Mouse (Mus musculus) spleen, adult 12 weeks (tissue): Measurements from ENCODE around the gene Kifc3.
"Not testable (repeated sequence)": the region's sequence is repeated elsewhere in the genome, so short reads cannot be mapped to it uniquely, and the experiment has no call there.

Experiments used
- DNase-seq: peaks from one replicate; pipeline ENCODE4 v3.0.0; 2022; ENCODE audit warnings: low spot score

Gene Kifc3

DNA sequence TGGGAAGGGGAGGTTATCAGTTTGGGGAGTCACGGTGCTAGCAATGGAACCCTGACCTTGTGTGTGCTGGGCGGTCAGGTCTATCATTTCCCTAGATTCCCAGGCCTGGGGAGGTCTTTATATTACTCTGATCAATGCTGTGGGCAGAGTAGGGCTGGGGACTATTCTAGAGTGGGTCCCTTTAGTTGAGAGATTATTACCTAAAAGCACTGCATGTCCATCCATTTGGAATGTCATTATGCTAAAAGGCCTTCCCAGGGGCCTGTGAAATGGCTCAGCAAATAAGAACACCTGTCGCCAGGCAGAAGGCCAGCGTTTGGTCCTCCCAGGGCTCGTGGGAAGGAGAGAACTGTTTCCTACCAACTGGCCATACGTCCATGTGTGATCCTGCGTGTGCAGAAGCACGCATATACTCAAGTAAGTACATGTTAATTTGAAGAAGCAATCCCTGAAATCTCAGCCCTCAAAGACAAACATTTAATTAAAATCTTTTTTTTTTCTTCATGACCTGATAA is 499 bp downstream of the Kifc3 start:
- DNase-seq, result no peak

- no peak for DNase-seq
Observed at GRCm38 (mm10) chr8:95201491-95201890, 1.1 kb downstream of the Kifc3 start.

DNA sequence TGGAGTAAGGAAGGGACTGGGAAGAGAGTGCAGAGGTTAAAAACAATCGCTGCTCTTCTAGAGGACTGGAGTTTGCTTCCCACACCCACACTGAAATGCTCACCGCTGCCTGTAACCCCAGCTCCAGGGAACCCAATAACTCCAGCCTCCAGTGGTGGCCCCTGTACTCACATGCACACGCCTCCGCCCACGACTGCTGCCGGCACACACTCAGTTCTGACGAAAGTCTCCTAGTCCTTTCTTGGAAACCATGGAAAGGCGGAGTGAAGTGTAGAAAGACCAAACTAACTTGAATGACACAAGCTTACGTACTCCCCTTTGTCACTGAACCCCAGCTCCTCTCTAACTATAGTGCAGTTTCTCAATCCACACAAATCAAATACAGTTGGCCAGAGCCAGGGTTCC is 2.6 kb downstream of the Kifc3 start:
- DNase-seq, result no peak

DNA sequence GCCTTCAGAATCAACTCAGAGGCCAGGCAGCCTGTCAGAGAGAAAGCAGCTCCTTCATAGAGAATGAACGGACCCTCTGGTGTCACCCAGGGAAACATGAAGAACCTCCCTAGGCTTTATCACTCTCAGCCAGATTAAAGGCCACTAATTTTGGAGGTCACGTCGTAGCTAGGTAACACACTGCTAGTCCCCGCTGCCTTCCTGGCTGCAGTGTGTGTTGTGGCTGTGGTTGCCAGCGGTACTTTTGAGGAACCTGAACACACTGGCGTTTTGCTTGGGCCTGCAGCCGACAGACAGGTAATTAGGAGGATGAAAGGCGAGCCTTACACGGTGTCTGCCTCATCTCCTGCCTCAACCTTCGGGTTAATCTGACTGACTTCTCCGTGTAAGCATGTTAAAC is 6.9 kb downstream of the Kifc3 start:
- no peak for DNase-seq

DNA sequence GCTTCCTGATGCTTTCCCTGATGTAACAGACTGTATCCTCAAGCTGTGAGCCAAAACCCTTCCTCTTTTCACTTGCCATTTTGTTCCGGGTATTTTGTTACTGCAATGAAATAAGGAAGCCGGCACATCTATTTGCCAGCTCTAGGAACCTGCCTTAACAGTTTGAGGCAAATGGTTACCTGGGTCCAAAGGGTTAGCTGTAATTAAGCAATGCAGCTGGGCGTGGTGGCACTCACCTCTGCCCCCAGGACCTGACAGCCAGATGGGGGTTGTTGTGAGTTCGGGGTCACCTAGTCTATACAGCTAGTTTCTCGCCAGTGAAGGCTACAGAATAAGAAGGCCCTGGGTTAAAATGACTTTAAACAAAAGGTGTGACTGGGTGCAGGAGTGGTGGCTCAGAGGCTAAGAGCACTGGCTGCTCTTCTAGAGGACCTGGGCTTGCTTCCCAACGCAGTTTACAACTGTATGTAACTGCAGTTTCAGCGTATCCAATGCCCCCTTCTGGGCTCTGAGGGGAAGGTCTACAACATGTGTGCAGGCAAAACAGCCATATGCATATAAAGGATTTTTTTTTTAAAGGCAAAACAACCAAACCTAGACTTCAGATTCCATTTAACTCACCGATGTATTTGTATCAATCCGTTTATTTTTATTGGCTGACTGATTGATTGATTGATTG is 11.0 kb downstream of the Kifc3 start:
- no peak for DNase-seq

DNA sequence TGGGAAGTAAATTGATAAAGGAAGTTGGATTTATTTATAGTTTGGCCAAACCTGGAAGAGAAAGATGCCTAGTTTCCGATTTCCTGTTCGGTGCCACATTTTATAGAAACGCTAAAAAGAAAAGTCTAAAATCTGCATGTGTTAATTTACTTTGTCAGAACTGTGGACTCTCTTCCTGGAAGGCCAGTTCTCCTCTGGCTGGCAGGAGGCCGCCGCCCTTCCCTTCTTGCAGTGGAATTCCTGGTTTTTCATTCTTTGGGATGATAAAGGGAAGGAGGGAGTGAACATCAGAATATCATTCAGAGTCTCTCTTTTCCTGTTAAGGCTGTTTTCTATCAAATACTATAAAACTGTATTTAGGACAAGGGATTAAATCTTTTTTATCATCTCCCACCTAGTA is 15.0 kb downstream of the Kifc3 start:
- DNase-seq, result no peak

GRCm38 (mm10) chr8:95185891-95186513 is 16.6 kb downstream of the Kifc3 start:
- no peak for DNase-seq

GRCm38 (mm10) chr8:95185104-95185503 is 17.5 kb downstream of the Kifc3 start:
- no peak for DNase-seq

- no peak for DNase-seq
Observed at GRCm38 (mm10) chr8:95184171-95184570, 18.4 kb downstream of the Kifc3 start.

GRCm38 (mm10) chr8:95181850-95182249 is 20.8 kb downstream of the Kifc3 start:
- DNase-seq, result no peak

GRCm38 (mm10) chr8:95178191-95178590 is 24.4 kb downstream of the Kifc3 start:
- DNase-seq, result no peak

GRCm38 (mm10) chr8:95176985-95177384 is 25.6 kb downstream of the Kifc3 start:
- no peak for DNase-seq

- no peak for DNase-seq
Observed at GRCm38 (mm10) chr8:95175808-95176207, 26.8 kb downstream of the Kifc3 start.

- no peak for DNase-seq
Observed at GRCm38 (mm10) chr8:95175306-95175705, 27.3 kb downstream of the Kifc3 start.

DNA sequence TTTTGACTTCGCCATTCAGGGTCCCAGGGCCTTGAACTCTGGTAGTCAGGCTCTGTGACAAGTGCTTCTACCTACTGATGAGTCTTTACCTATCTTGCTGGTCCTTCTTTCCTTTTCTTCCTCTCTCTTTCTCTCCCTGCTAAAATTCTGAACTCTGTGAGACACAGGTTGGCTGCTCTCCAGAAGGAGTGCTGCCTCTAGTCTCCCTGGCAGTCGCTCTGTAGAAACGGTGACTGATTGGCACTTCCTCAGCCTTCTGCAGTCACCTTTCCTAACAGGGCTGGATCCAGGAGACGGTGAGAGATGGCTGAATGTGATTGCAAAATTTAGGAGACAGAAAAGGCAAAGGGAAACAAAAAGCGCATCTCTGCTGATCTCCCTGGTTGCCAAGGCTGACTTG is 30.2 kb downstream of the Kifc3 start:
- no peak for DNase-seq

- no peak for DNase-seq
Observed at GRCm38 (mm10) chr8:95167726-95168125, 34.9 kb downstream of the Kifc3 start.

DNA sequence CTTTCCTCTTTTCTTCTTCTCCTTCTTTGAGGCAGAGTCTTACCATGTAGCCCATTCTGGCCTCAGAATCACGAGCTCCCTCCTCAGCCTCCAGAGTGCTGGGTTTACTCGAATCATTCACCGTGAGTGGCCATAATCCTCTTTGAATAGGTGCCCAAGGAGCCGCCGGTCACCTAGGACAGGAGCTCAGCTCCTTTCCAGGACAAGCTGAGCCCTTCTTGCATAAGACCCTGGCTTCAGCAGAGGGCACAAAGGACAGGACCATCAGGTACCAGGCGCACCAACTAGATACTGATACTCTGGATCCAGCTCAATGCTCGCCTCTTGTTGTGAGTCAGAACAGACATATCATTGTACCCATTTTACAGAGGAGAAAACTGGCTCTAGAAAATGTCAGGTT is 36.2 kb downstream of the Kifc3 start:
- no peak for DNase-seq

- no peak for DNase-seq
Observed at GRCm38 (mm10) chr8:95165923-95166322, 36.7 kb downstream of the Kifc3 start.

GRCm38 (mm10) chr8:95164469-95164868 is 38.1 kb downstream of the Kifc3 start:
- DNase-seq, result no peak

DNA sequence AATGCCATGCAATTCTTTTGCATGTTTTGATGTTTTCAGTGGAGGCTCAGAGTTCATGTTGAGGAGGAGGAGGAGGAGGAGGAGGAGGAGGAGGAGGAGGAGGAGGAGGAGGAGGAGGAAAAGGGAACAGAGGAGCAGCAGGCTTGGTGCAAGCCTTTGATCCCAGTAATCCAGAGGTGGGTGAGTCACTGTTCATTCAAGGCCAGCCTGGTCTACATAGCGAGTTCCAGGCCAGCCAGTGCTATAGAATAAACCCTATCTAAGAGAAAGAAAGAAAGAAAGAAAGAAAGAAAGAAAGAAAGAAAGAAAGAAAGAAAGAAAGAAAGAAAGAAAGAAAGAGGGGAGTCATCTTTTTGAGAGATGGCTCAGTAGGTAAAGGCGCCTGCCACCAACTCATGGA is 38.6 kb downstream of the Kifc3 start:
- DNase-seq, result not testable (repeated sequence)

DNA sequence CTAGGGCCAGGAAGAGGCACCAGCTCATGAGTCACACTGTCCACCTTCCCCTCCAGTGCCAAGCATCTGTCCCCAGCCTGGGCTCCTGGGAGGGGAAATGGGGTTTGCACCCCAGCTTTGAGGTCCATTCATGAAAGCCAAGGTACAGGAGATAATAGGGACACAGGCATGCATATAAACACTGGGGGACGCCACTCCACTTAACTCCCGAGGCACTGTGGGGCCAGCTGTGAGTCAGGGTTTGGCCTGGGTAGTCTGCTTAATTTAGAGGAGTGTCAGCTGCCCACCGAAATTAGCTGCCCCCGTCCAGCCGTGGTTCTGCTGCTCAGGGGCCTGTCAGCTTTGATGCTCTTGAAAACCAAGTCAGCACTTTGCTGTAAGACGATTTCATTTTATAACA is 39.8 kb downstream of the Kifc3 start:
- DNase-seq, result no peak

GRCm38 (mm10) chr8:95159344-95159743 is 43.3 kb downstream of the Kifc3 start:
- no peak for DNase-seq

DNA sequence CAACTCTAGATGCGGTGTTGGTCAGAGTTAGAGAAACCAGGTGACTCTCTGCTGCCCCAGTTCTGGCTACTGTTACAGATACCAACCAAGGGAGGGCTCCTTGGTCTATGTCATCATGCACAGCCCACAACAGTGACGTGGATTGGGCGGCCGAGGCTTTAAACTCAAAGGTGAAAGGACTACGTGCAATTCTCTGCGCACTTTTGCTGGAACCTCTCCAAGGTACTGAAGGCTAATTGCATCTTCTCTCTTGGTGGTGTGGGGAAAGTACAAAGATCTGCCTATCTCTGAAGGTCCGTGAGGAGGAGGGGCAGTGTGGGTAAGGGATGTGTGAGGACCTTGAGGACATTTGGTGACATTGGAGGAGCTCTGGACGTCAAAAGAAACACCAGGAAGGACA is 44.0 kb downstream of the Kifc3 start:
- DNase-seq, result no peak

GRCm38 (mm10) chr8:95157145-95157544 is 45.5 kb downstream of the Kifc3 start:
- DNase-seq, result no peak
